Mouse (Mus musculus): ENCODE measurements around the gene Gjc1. TPM values are rescaled to one million over a fixed set of nuclear protein-coding genes. Genes with fewer than 3 reads are reported as not detected.

Gjc1 gene
- total RNA-seq, 1 experiment = 74.8 TPM

GRCm38 (mm10) chr11:102783443-102783842, 36.1 kb downstream of the Gjc1 start:
- Histone ChIP-seq H3K4me1 (ENCODE audit: control insufficient read depth in 2 of 2, insufficient read depth in 2 of 2, low read length in 2 of 2, poor library complexity in 1 of 2) (peaks cover 3 to 9% of the 10 kb centered on the region in 2 experiments; a peak in 1 of 4 replicates), H3K27ac (ENCODE audit: insufficient read depth, low read depth, low read length, poor library complexity, severe bottlenecking) (no peak overlapping the region), H3K9ac (ENCODE audit: insufficient read depth, low read depth, low read length, poor library complexity, severe bottlenecking) (no peak overlapping the region), H3K4me3 (ENCODE audit: insufficient read depth in 1 of 2, low read depth in 1 of 2, low read length in 2 of 2, poor library complexity in 1 of 2, severe bottlenecking in 1 of 2) (no peak overlapping the region), H3K36me3 (ENCODE audit: control insufficient read depth, insufficient read depth, low read length, poor library complexity, severe bottlenecking) (no peaks in the 10 kb centered on the region), H3K9me3 (ENCODE audit: control insufficient read depth, insufficient read depth, low read depth, low read length) (no peaks in the 10 kb centered on the region)
- TF ChIP-seq MAFK (IDR thresholded peaks at IDR 0.05; ENCODE audit: insufficient read depth, low read depth, low read length) (no peak), ZC3H11A (IDR thresholded peaks at IDR 0.05; ENCODE audit: borderline replicate concordance, low read depth, low read length) (no peak), CHD2 (IDR thresholded peaks at IDR 0.05; ENCODE audit: low read depth, low read length) (no peak), ZNF384 (IDR thresholded peaks at IDR 0.05; ENCODE audit: low read depth, low read length) (no peak)
- no peak for DNase-seq (ENCODE audit: low read depth, low spot score)
- in situ Hi-C loops (cut with MboI; ENCODE audit: low sequenced_read_pairs in 2 of 2, unreplicated experiment in 2 of 2) = no loop called here

- no peak overlapping the region for H3K4me3 ChIP-seq (ENCODE audit: insufficient read depth in 1 of 2, low read depth in 1 of 2, low read length in 2 of 2, poor library complexity in 1 of 2, severe bottlenecking in 1 of 2)
- no peak for DNase-seq (ENCODE audit: low read depth, low spot score)
- H3K4me1 ChIP-seq (ENCODE audit: control insufficient read depth in 2 of 2, insufficient read depth in 2 of 2, low read length in 2 of 2, poor library complexity in 1 of 2) = peaks cover 3 to 14% of the 10 kb centered on the region in 2 experiments; a peak in 1 of 4 replicates
- no peaks in the 10 kb centered on the region for H3K9me3 ChIP-seq (ENCODE audit: control insufficient read depth, insufficient read depth, low read depth, low read length)
- no peak overlapping the region for H3K9ac ChIP-seq (ENCODE audit: insufficient read depth, low read depth, low read length, poor library complexity, severe bottlenecking)
- in situ Hi-C loops (cut with MboI; ENCODE audit: low sequenced_read_pairs in 2 of 2, unreplicated experiment in 2 of 2) = no loop called here
- H3K27ac ChIP-seq (ENCODE audit: insufficient read depth, low read depth, low read length, poor library complexity, severe bottlenecking) = no peak overlapping the region
- H3K36me3 ChIP-seq (ENCODE audit: control insufficient read depth, insufficient read depth, low read length, poor library complexity, severe bottlenecking) = peaks cover 5% of the 10 kb centered on the region; the same call in 1 of the 2 replicates
- TF ChIP-seq ZC3H11A (IDR thresholded peaks at IDR 0.05; ENCODE audit: borderline replicate concordance, low read depth, low read length) (no peak), CHD2 (IDR thresholded peaks at IDR 0.05; ENCODE audit: low read depth, low read length) (no peak), MAFK (IDR thresholded peaks at IDR 0.05; ENCODE audit: insufficient read depth, low read depth, low read length) (no peak), ZNF384 (IDR thresholded peaks at IDR 0.05; ENCODE audit: low read depth, low read length) (no peak), HCFC1 (IDR thresholded peaks at IDR 0.05; ENCODE audit: borderline replicate concordance, insufficient read depth, low read length) (no peak)
Observed at GRCm38 (mm10) chr11:102781523-102781922, 38.0 kb downstream of the Gjc1 start.

- no peak overlapping the region for H3K4me3 ChIP-seq (ENCODE audit: insufficient read depth in 1 of 2, low read depth in 1 of 2, low read length in 2 of 2, poor library complexity in 1 of 2, severe bottlenecking in 1 of 2)
- H3K4me1 ChIP-seq (ENCODE audit: control insufficient read depth in 2 of 2, insufficient read depth in 2 of 2, low read length in 2 of 2, poor library complexity in 1 of 2) = peaks cover 3 to 14% of the 10 kb centered on the region in 2 experiments; a peak in 1 of 4 replicates
- H3K36me3 ChIP-seq (ENCODE audit: control insufficient read depth, insufficient read depth, low read length, poor library complexity, severe bottlenecking) = peaks cover 7% of the 10 kb centered on the region; the same call in 1 of the 2 replicates
- H3K9ac ChIP-seq (ENCODE audit: insufficient read depth, low read depth, low read length, poor library complexity, severe bottlenecking) = no peak overlapping the region
- in situ Hi-C loops (cut with MboI; ENCODE audit: low sequenced_read_pairs in 2 of 2, unreplicated experiment in 2 of 2) = no loop called here
- TF ChIP-seq HCFC1 (IDR thresholded peaks at IDR 0.05; ENCODE audit: borderline replicate concordance, insufficient read depth, low read length) = no peak
- no peak for DNase-seq (ENCODE audit: low read depth, low spot score)
- no peak overlapping the region for H3K27ac ChIP-seq (ENCODE audit: insufficient read depth, low read depth, low read length, poor library complexity, severe bottlenecking)
- no peaks in the 10 kb centered on the region for H3K9me3 ChIP-seq (ENCODE audit: control insufficient read depth, insufficient read depth, low read depth, low read length)
Observed at GRCm38 (mm10) chr11:102780986-102781351, 38.5 kb downstream of the Gjc1 start.

GRCm38 (mm10) chr11:102780271-102780985, 39.1 kb downstream of the Gjc1 start:
- TF ChIP-seq ZNF384 (IDR thresholded peaks at IDR 0.05; ENCODE audit: low read depth, low read length) (no peak), HCFC1 (IDR thresholded peaks at IDR 0.05; ENCODE audit: borderline replicate concordance, insufficient read depth, low read length) (no peak), CHD2 (IDR thresholded peaks at IDR 0.05; ENCODE audit: low read depth, low read length) (no peak), MAFK (IDR thresholded peaks at IDR 0.05; ENCODE audit: insufficient read depth, low read depth, low read length) (no peak), ZC3H11A (IDR thresholded peaks at IDR 0.05; ENCODE audit: borderline replicate concordance, low read depth, low read length) (no peak)
- H3K9ac ChIP-seq (ENCODE audit: insufficient read depth, low read depth, low read length, poor library complexity, severe bottlenecking) = no peak overlapping the region
- DNase-seq (ENCODE audit: low read depth, low spot score) = no peak
- H3K4me1 ChIP-seq (ENCODE audit: control insufficient read depth in 2 of 2, insufficient read depth in 2 of 2, low read length in 2 of 2, poor library complexity in 1 of 2) = peaks cover 3 to 14% of the 10 kb centered on the region in 2 experiments; a peak in 1 of 4 replicates
- peaks cover 7% of the 10 kb centered on the region; the same call in 1 of the 2 replicates for H3K36me3 ChIP-seq (ENCODE audit: control insufficient read depth, insufficient read depth, low read length, poor library complexity, severe bottlenecking)
- H3K9me3 ChIP-seq (ENCODE audit: control insufficient read depth, insufficient read depth, low read depth, low read length) = no peaks in the 10 kb centered on the region
- H3K27ac ChIP-seq (ENCODE audit: insufficient read depth, low read depth, low read length, poor library complexity, severe bottlenecking) = no peak overlapping the region
- in situ Hi-C loops (cut with MboI; ENCODE audit: low sequenced_read_pairs in 2 of 2, unreplicated experiment in 2 of 2) = no loop called here
- H3K4me3 ChIP-seq (ENCODE audit: insufficient read depth in 1 of 2, low read depth in 1 of 2, low read length in 2 of 2, poor library complexity in 1 of 2, severe bottlenecking in 1 of 2) = no peak overlapping the region

Data from ES-E14 (cell line).